ENCODE assay signal across 26 mouse cellular contexts in genomic region chr6:123049742-123050372, GRCm38 (mm10). TPM values are rescaled to one million over a fixed set of nuclear protein-coding genes. Genes with fewer than 3 reads are reported as not detected.
DNase-seq lines count a peak whose midpoint lies in the region; ATAC-seq and TF ChIP-seq lines count a peak whose summit lies in the region.
"Had no signal": no experiment of that assay in that cellular context is flagged by ENCODE, and none has a peak within 500 bp of the region (broad histone marks: within the 10 kb centered on the region; RNA-seq: fewer than 3 reads in every experiment).

Gene Clec4b1 (plus strand): TSS chr6:123049962.

- H3K9ac ChIP-seq in lung, postnatal 0 days (replicated peaks; ENCODE audit: low read depth): no peak within 1 kb of the TSS
- H3K9ac ChIP-seq: embryonic facial prominence, embryonic 15.5 days; heart, embryonic 13.5 days; hindbrain, embryonic 13.5 days had no signal

- ATAC-seq in lung, postnatal 0 days: no peak
- ATAC-seq in granulocyte monocyte progenitor cell, adult 5-6 weeks (replicated peaks; ENCODE audit: poor library complexity, severe bottlenecking): peak; percentile 82
- ATAC-seq in monocyte, adult 5-6 weeks (replicated peaks; ENCODE audit: insufficient number of reproducible peaks, low FRiP score, low TSS enrichment, poor library complexity, severe bottlenecking): peak; percentile 47; the same call in 1 of the 2 replicates
- ATAC-seq: forebrain, embryonic 14.5 days; hindbrain, postnatal 0 days had no signal

- TF ChIP-seq EP300 in lung, postnatal 0 days (IDR thresholded peaks at IDR 0.05): no peak

- H3K4me2 ChIP-seq in lung, postnatal 0 days (replicated peaks; ENCODE audit: low read depth, low read length): no peak within 1 kb of the TSS
- H3K4me2 ChIP-seq: embryonic facial prominence, embryonic 15.5 days; heart, embryonic 13.5 days; hindbrain, embryonic 13.5 days had no signal

- H3K4me3 ChIP-seq in lung, postnatal 0 days (ENCODE audit: low read depth, low read length): no peak within 1 kb of the TSS
- peak within 1 kb of the TSS; percentile 33 for H3K4me3 ChIP-seq in brown adipose tissue, adult 24 weeks (ENCODE audit: insufficient read depth, low read depth, low read length)
- H3K4me3 ChIP-seq: embryonic facial prominence, embryonic 15.5 days; erythroblast, embryonic 14.5 days; forebrain, embryonic 10.5 days; heart, embryonic 13.5 days; hindbrain, embryonic 13.5 days had no signal

- no peaks in the 10 kb centered on the region for H3K36me3 ChIP-seq in lung, postnatal 0 days (ENCODE audit: insufficient read depth, low read length)
- H3K36me3 ChIP-seq: embryonic facial prominence, embryonic 15.5 days; forebrain, embryonic 10.5 days; heart, embryonic 13.5 days; hindbrain, embryonic 13.5 days had no signal

- H3K27me3 ChIP-seq in lung, postnatal 0 days (replicated peaks; ENCODE audit: insufficient read depth, low read length): no peaks in the 10 kb centered on the region
- H3K27me3 ChIP-seq: embryonic facial prominence, embryonic 15.5 days; heart, embryonic 13.5 days; hindbrain, embryonic 13.5 days had no signal

- no peaks in the 10 kb centered on the region for H3K4me1 ChIP-seq in lung, postnatal 0 days (ENCODE audit: insufficient read depth, low read depth, low read length)
- no peaks in the 10 kb centered on the region for H3K4me1 ChIP-seq in brown adipose tissue, adult 24 weeks (ENCODE audit: control insufficient read depth, insufficient read depth, insufficient read length, low read length)
- H3K4me1 ChIP-seq: embryonic facial prominence, embryonic 15.5 days; forebrain, embryonic 10.5 days; heart, embryonic 13.5 days; hindbrain, embryonic 13.5 days had no signal

- no peak within 1 kb of the TSS for H3K27ac ChIP-seq in lung, postnatal 0 days (ENCODE audit: low read length)
- peak within 1 kb of the TSS; percentile 75 for H3K27ac ChIP-seq in brown adipose tissue, adult 24 weeks (replicated peaks; ENCODE audit: low read depth, low read length)
- H3K27ac ChIP-seq: embryonic facial prominence, embryonic 15.5 days; forebrain, embryonic 10.5 days; heart, embryonic 13.5 days; hindbrain, embryonic 13.5 days; hindbrain, postnatal 0 days had no signal

- no peak for TF ChIP-seq CTCF in lung, postnatal 0 days (IDR thresholded peaks at IDR 0.05)

- no peaks in the 10 kb centered on the region for H3K9me3 ChIP-seq in lung, postnatal 0 days (ENCODE audit: low read length)
- H3K9me3 ChIP-seq: embryonic facial prominence, embryonic 15.5 days had no signal

- WGBS in lung, postnatal 0 days: 64% methylated on average over 2 of the region's 2 CpGs

- DNase-seq in lung, postnatal 0 days (ENCODE audit: low spot score): peak; percentile 12
- DNase-seq in lung, postnatal 10 days: no peak
- no peak for DNase-seq in spleen, adult 12 weeks (ENCODE audit: low spot score)
- DNase-seq in adrenal gland, postnatal 36 days: no peak
- DNase-seq: adrenal gland, adult 2 months; adrenal gland, postnatal 25 days; cerebellum, adult 18-20 months; cerebellum, postnatal 10 days; embryo, embryonic 11 days had no signal

RNA-seq across cellular contexts. Expression of gene Clec4b1, which starts in this region (rescaled TPM):
- 1.9 and 2.3 TPM in 2 replicates for polyA plus RNA-seq in lung, postnatal 0 days (2015; fragmentation: Nextera tagmentation; extraction: Ambion mirVana)
- 1.9 and 4.6 TPM in 2 replicates for polyA plus RNA-seq in brown adipose tissue, adult 24 weeks (2012; ENCODE audit: insufficient read depth, insufficient read length, missing spikeins)
- not detected in 2 replicates for total RNA-seq in granulocyte monocyte progenitor cell, adult 5-6 weeks (2014; fragmentation: Nextera tagmentation)
- total RNA-seq in granulocyte monocyte progenitor cell, adult 5-6 weeks (2017): 2.6 TPM in 1 of 2 replicates, not detected in the other
- total RNA-seq in monocyte, adult 5-6 weeks (2017): 9.1 to 25.6 TPM (median 14.4 TPM) in 3 replicates
- total RNA-seq in adrenal gland, postnatal 36 days (2021): 1 to 10 TPM in 1 of 2 experiments, not detected in 1; 1.7 TPM
- total RNA-seq: ES-E14; gastrocnemius, adult 8-10 months; gastrocnemius, postnatal 4 days; hematopoietic stem cell, adult 5-6 weeks; hindbrain, postnatal 0 days had no signal
- polyA plus RNA-seq: embryonic facial prominence, embryonic 11.5 days; erythroblast, embryonic 14.5 days; forebrain, embryonic 10.5 days; forebrain, embryonic 14.5 days; heart, embryonic 13.5 days; heart, postnatal 0 days; hindbrain, embryonic 13.5 days; hindbrain, postnatal 0 days; intestine, embryonic 14.5 days had no signal
